In the genomic region with DNA sequence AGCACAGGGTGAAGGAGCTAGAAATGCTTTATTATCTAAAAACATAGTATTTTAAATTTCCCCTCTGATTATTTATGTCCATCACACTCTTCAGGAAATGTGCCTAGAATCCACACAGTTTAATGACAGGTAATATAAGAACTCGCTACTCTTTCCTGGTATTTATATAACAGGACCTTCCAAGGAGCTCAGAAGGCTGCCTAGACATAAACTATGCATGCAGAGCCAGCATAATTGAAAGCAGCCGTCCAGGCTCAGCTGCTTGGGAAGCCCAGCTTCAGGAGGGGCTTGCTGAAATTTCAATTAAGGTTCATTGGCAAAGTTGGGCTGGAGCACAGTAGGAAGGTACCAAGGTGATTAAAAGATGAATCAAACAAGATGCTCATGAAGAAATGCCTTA, we compare ENCODE assay signal across 8 mouse cellular contexts. TPM values are rescaled to one million over a fixed set of nuclear protein-coding genes. Genes with fewer than 3 reads are reported as not detected.
DNase-seq lines count a peak whose midpoint lies in the region; ATAC-seq and TF ChIP-seq lines count a peak whose summit lies in the region.

No protein-coding gene starts in this region.

- no peak for ATAC-seq in hindbrain, embryonic 11.5 days (ENCODE audit: low FRiP score)

- no peaks in the 10 kb centered on the region for H3K9me3 ChIP-seq in hindbrain, embryonic 11.5 days (ENCODE audit: control insufficient read depth, low read length)

- TF ChIP-seq CTCF in bone marrow, adult 2 months (IDR thresholded peaks at IDR 0.05; ENCODE audit: control insufficient read depth, insufficient read depth, low read length) = no peak

- TF ChIP-seq POLR2A in bone marrow, adult 2 months (IDR thresholded peaks at IDR 0.05; ENCODE audit: borderline replicate concordance, control insufficient read depth, low read depth, low read length) = no peak

- H3K27ac ChIP-seq in bone marrow, adult 2 months (ENCODE audit: control insufficient read depth, insufficient read depth, low read depth, low read length, poor library complexity) = peak overlapping the region; percentile 38; the same call in 1 of the 2 replicates
- H3K27ac ChIP-seq in hindbrain, embryonic 11.5 days (ENCODE audit: low read depth, low read length) = no peak overlapping the region

- H3K4me3 ChIP-seq in bone marrow, adult 2 months (replicated peaks; ENCODE audit: control insufficient read depth, low read depth, low read length) = peak overlapping the region; percentile 24
- H3K4me3 ChIP-seq in hindbrain, embryonic 11.5 days (ENCODE audit: low read depth, low read length) = peak overlapping the region; percentile 2; the same call in 1 of the 2 replicates

- 42% methylated on average over 2 of the region's 2 CpGs for WGBS in bone marrow, adult 2 months
- 45% methylated on average over 2 of the region's 2 CpGs for WGBS in hindbrain, embryonic 11.5 days

- H3K27me3 ChIP-seq in hindbrain, embryonic 11.5 days (ENCODE audit: control insufficient read depth, insufficient read depth, low read length) = no peaks in the 10 kb centered on the region

- peaks cover 3% of the 10 kb centered on the region for H3K4me1 ChIP-seq in bone marrow, adult 2 months (ENCODE audit: control insufficient read depth, insufficient read depth, low read length)
- no peaks in the 10 kb centered on the region for H3K4me1 ChIP-seq in hindbrain, embryonic 11.5 days (replicated peaks; ENCODE audit: control insufficient read depth, insufficient read depth, low read length)

- DNase-seq in embryo, embryonic 10 days (ENCODE audit: low spot score) = peak; percentile 68
- DNase-seq in embryo, embryonic 9.5 days (ENCODE audit: extremely low spot score) = no peak
- DNase-seq in hindbrain, embryonic 11.5 days (ENCODE audit: low spot score) = peak; percentile 45
- peak; percentile 65 for DNase-seq in mesoderm, embryonic 11.5 days (ENCODE audit: low read depth, low spot score)
- DNase-seq in frontal cortex, postnatal 10 days (ENCODE audit: low spot score in 2 of 2) = no peak
- no peak for DNase-seq in layer of hippocampus, postnatal 36 days
- DNase-seq in retina, postnatal 1 day = no peak

- no peaks in the 10 kb centered on the region for H3K36me3 ChIP-seq in hindbrain, embryonic 11.5 days (ENCODE audit: control insufficient read depth, insufficient read depth, low read length)

- peak overlapping the region; percentile 22; the same call in 1 of the 2 replicates for H3K4me2 ChIP-seq in hindbrain, embryonic 11.5 days (replicated peaks; ENCODE audit: low read depth, low read length)

- H3K9ac ChIP-seq in hindbrain, embryonic 11.5 days (ENCODE audit: low read depth, low read length) = no peak overlapping the region

RNA-seq across cellular contexts. Expression of a gene that starts 2.2 kb away (rescaled TPM):
- 54.4 and 90.0 TPM in 2 replicates for polyA plus RNA-seq in bone marrow, adult 2 months (2011; ENCODE audit: insufficient read depth, insufficient read length, low replicate concordance, missing spikeins)
- 76.3 and 86.3 TPM in 2 replicates for polyA plus RNA-seq in hindbrain, embryonic 11.5 days (2014; fragmentation: Nextera tagmentation; extraction: Ambion mirVana)
- total RNA-seq in layer of hippocampus, postnatal 36 days (2021) = 10 to 100 TPM; 20.7 to 24.3 TPM

Comparison
In these comparisons a context has a peak if more than half of its experiments do, and no peak if none do; other contexts are left out.
1. DNase-seq: peak in embryo, embryonic 10 days (single experiment), hindbrain, embryonic 11.5 days (single experiment) and mesoderm, embryonic 11.5 days (single experiment); none in embryo, embryonic 9.5 days (single experiment), frontal cortex, postnatal 10 days (0 of 2), layer of hippocampus, postnatal 36 days (0 of 2) and retina, postnatal 1 day (single experiment).